Mouse (Mus musculus) hindbrain, embryonic 13.5 days (tissue): ENCODE results near the gene Gbp2b. TPM values are rescaled to one million over a fixed set of nuclear protein-coding genes. Genes with fewer than 3 reads are reported as not detected.
"Not testable (repeated sequence)": the region's sequence is repeated elsewhere in the genome, so short reads cannot be mapped to it uniquely, and the experiment has no call there.

Experiments
- ATAC-seq: fragments of 200-750 bp; cut with Nextera tagmentation; 2 replicates; pipeline ENCODE4 v1.8.0; 2017; ENCODE audit warnings: moderate TSS enrichment; ENCODE audit not compliant: low FRiP score
- H3K27ac ChIP-seq: fragments of 300-500 bp; sonication (generic); 2 replicates; pipeline ENCODE4 v1.5.1; 2015; ENCODE audit warnings: inconsistent platforms, mild to moderate bottlenecking, moderate library complexity
- H3K27me3 ChIP-seq: fragments of 300-500 bp; sonication (generic); 2 replicates; pipeline ENCODE4 v1.6.1; 2015; ENCODE audit warnings: mild to moderate bottlenecking, inconsistent platforms
- H3K36me3 ChIP-seq: fragments of 300-500 bp; sonication (generic); 2 replicates; pipeline ENCODE4 v1.6.1; 2015; ENCODE audit warnings: mild to moderate bottlenecking, inconsistent platforms
- H3K4me1 ChIP-seq: fragments of 300-500 bp; sonication (generic); replicated peaks from 2 replicates; pipeline ENCODE4 v1.6.1; 2015; ENCODE audit warnings: inconsistent platforms
- H3K4me2 ChIP-seq: fragments of 300-500 bp; sonication (generic); 2 replicates; pipeline ENCODE4 v1.6.1; 2015; ENCODE audit warnings: inconsistent platforms, mild to moderate bottlenecking, moderate library complexity
- H3K4me3 ChIP-seq: fragments of 300-500 bp; sonication (generic); 2 replicates; pipeline ENCODE4 v1.5.1; 2015; ENCODE audit warnings: mild to moderate bottlenecking, inconsistent platforms
- H3K9ac ChIP-seq: fragments of 300-500 bp; sonication (generic); 2 replicates; pipeline ENCODE4 v1.6.1; 2015; ENCODE audit warnings: mild to moderate bottlenecking, inconsistent platforms
- H3K9me3 ChIP-seq: fragments of 300-500 bp; sonication (generic); 2 replicates; pipeline ENCODE4 v1.6.1; 2016; ENCODE audit warnings: inconsistent platforms
- WGBS: fragments of 180-500 bp; shearing (Covaris S2); methylation state at CpG from one replicate; pipeline ENCODE4 v1.1.7; 2015; 5-methylcytosine and 5-hydroxymethylcytosine counted together
- polyA plus RNA-seq: library from polyadenylated mRNA; unstranded; fragments of >200 nt; fragmentation: Nextera tagmentation; extraction: Ambion mirVana; gene quantifications from 2 replicates; pipeline ENCODE4 v1.2.1, GENCODE M21; 2015

Gbp2b gene
- not detected in 2 replicates for polyA plus RNA-seq

GRCm38 (mm10) chr3:142594547-142594946, at the start of gene Gbp2b:
Gene Gbp2b, plus strand, starts transcription at chr3:142594847.
- Histone ChIP-seq H3K36me3 (no peaks in the 10 kb centered on the region), H3K9me3 (no peaks in the 10 kb centered on the region), H3K9ac (no peak within 1 kb of the TSS), H3K27me3 (no peaks in the 10 kb centered on the region), H3K4me3 (no peak within 1 kb of the TSS), H3K27ac (no peak within 1 kb of the TSS), H3K4me1 (no peaks in the 10 kb centered on the region), H3K4me2 (no peak within 1 kb of the TSS)
- WGBS: 82% methylated on average over 1 of the region's 1 CpGs
- no peak for ATAC-seq

- Histone ChIP-seq H3K9ac (no peak overlapping the region), H3K27ac (no peak overlapping the region), H3K4me3 (no peak overlapping the region), H3K4me1 (no peaks in the 10 kb centered on the region), H3K36me3 (no peaks in the 10 kb centered on the region), H3K4me2 (no peak overlapping the region), H3K27me3 (no peaks in the 10 kb centered on the region), H3K9me3 (no peaks in the 10 kb centered on the region)
- 81% methylated on average over 3 of the region's 3 CpGs for WGBS
- no peak for ATAC-seq
Observed at GRCm38 (mm10) chr3:142546690-142547089, 48.0 kb upstream of the Gbp2b start.

- no peak for ATAC-seq
- Histone ChIP-seq H3K4me1 (no peaks in the 10 kb centered on the region), H3K4me3 (no peak overlapping the region), H3K36me3 (no peaks in the 10 kb centered on the region), H3K27me3 (no peaks in the 10 kb centered on the region), H3K27ac (no peak overlapping the region), H3K4me2 (no peak overlapping the region), H3K9me3 (no peaks in the 10 kb centered on the region), H3K9ac (no peak overlapping the region)
- 95% methylated on average over 3 of the region's 3 CpGs for WGBS
Observed at GRCm38 (mm10) chr3:142550052-142550676, 44.5 kb upstream of the Gbp2b start.

- ATAC-seq: no peak
- no peaks in the 10 kb centered on the region for H3K9me3 ChIP-seq
- H3K4me2 ChIP-seq: no peak overlapping the region
- WGBS: 89% methylated on average over 1 of the region's 1 CpGs
- no peak overlapping the region for H3K4me3 ChIP-seq
- H3K36me3 ChIP-seq: no peaks in the 10 kb centered on the region
- H3K4me1 ChIP-seq: no peaks in the 10 kb centered on the region
- no peaks in the 10 kb centered on the region for H3K27me3 ChIP-seq
- no peak overlapping the region for H3K9ac ChIP-seq
- H3K27ac ChIP-seq: no peak overlapping the region
Observed at GRCm38 (mm10) chr3:142554601-142555000, 40.0 kb upstream of the Gbp2b start.

GRCm38 (mm10) chr3:142555623-142556022, 39.0 kb upstream of the Gbp2b start:
- 91% methylated on average over 11 of the region's 11 CpGs for WGBS
- no peak overlapping the region for H3K27ac ChIP-seq
- ATAC-seq: no peak

GRCm38 (mm10) chr3:142559632-142560228, 34.9 kb upstream of the Gbp2b start, which contains the start of gene Gbp3:
Gene Gbp3, plus strand, starts transcription at chr3:142560026.
- Histone ChIP-seq H3K27me3 (no peaks in the 10 kb centered on the region), H3K4me1 (peaks cover 7% of the 10 kb centered on the region), H3K4me3 (peak within 1 kb of the TSS; percentile 9; the same call in 1 of the 2 replicates), H3K27ac (no peak within 1 kb of the TSS), H3K9me3 (no peaks in the 10 kb centered on the region), H3K36me3 (no peaks in the 10 kb centered on the region), H3K4me2 (peak within 1 kb of the TSS; percentile 39), H3K9ac (no peak within 1 kb of the TSS)
- WGBS: 30% methylated on average over 3 of the region's 3 CpGs
- ATAC-seq: no peak

More at GRCm38 (mm10) chr3:142555623-142556022, 39.0 kb upstream of the Gbp2b start:
- Histone ChIP-seq H3K9me3 (no peaks in the 10 kb centered on the region), H3K4me3 (no peak overlapping the region), H3K4me2 (no peak overlapping the region), H3K27me3 (no peaks in the 10 kb centered on the region), H3K4me1 (peaks cover 6% of the 10 kb centered on the region), H3K36me3 (no peaks in the 10 kb centered on the region), H3K9ac (no peak overlapping the region)

- Histone ChIP-seq H3K4me2 (peak overlapping the region; percentile 39), H3K27ac (no peak overlapping the region), H3K9me3 (no peaks in the 10 kb centered on the region), H3K27me3 (no peaks in the 10 kb centered on the region), H3K36me3 (no peaks in the 10 kb centered on the region), H3K4me1 (peaks cover 7% of the 10 kb centered on the region), H3K9ac (no peak overlapping the region), H3K4me3 (peak overlapping the region; percentile 9; the same call in 1 of the 2 replicates)
- WGBS: 21% methylated on average over 12 of the region's 12 CpGs
- ATAC-seq: peak; percentile 73
Observed at GRCm38 (mm10) chr3:142560296-142560948, 34.2 kb upstream of the Gbp2b start.

GRCm38 (mm10) chr3:142561045-142561646, 33.5 kb upstream of the Gbp2b start:
- H3K9ac ChIP-seq: no peak overlapping the region
- no peak overlapping the region for H3K4me3 ChIP-seq
- no peak overlapping the region for H3K4me2 ChIP-seq
- ATAC-seq: no peak
- H3K4me1 ChIP-seq: peaks cover 7% of the 10 kb centered on the region
- H3K9me3 ChIP-seq: no peaks in the 10 kb centered on the region
- no peaks in the 10 kb centered on the region for H3K27me3 ChIP-seq
- WGBS: 89% methylated on average over 14 of the region's 14 CpGs
- no peaks in the 10 kb centered on the region for H3K36me3 ChIP-seq
- H3K27ac ChIP-seq: no peak overlapping the region

GRCm38 (mm10) chr3:142561666-142562065, 33.0 kb upstream of the Gbp2b start:
- no peak overlapping the region for H3K4me3 ChIP-seq
- no peak overlapping the region for H3K9ac ChIP-seq
- H3K36me3 ChIP-seq: no peaks in the 10 kb centered on the region
- no peaks in the 10 kb centered on the region for H3K9me3 ChIP-seq
- no peak overlapping the region for H3K4me2 ChIP-seq
- H3K27me3 ChIP-seq: no peaks in the 10 kb centered on the region
- peaks cover 7% of the 10 kb centered on the region for H3K4me1 ChIP-seq
- ATAC-seq: no peak
- WGBS: 88% methylated on average over 7 of the region's 7 CpGs
- no peak overlapping the region for H3K27ac ChIP-seq

GRCm38 (mm10) chr3:142567490-142567889, 27.2 kb upstream of the Gbp2b start:
- not testable (repeated sequence) for ATAC-seq, H3K4me3 ChIP-seq, H3K4me1 ChIP-seq, H3K27ac ChIP-seq, H3K4me2 ChIP-seq, H3K9ac ChIP-seq, H3K9me3 ChIP-seq, H3K27me3 ChIP-seq, H3K36me3 ChIP-seq
- 70% methylated on average over 5 of the region's 5 CpGs for WGBS

- Histone ChIP-seq H3K36me3 (no peaks in the 10 kb centered on the region), H3K9ac (no peak overlapping the region), H3K9me3 (no peaks in the 10 kb centered on the region), H3K4me3 (no peak overlapping the region), H3K27me3 (no peaks in the 10 kb centered on the region), H3K4me2 (no peak overlapping the region), H3K4me1 (no peaks in the 10 kb centered on the region), H3K27ac (no peak overlapping the region)
- ATAC-seq: no peak
- 91% methylated on average over 4 of the region's 4 CpGs for WGBS
Observed at GRCm38 (mm10) chr3:142570738-142571137, 23.9 kb upstream of the Gbp2b start.

GRCm38 (mm10) chr3:142577108-142577507, 17.5 kb upstream of the Gbp2b start:
- H3K9ac ChIP-seq: no peak overlapping the region
- no peaks in the 10 kb centered on the region for H3K27me3 ChIP-seq
- no peaks in the 10 kb centered on the region for H3K9me3 ChIP-seq
- no peak overlapping the region for H3K4me3 ChIP-seq
- H3K36me3 ChIP-seq: no peaks in the 10 kb centered on the region
- no peaks in the 10 kb centered on the region for H3K4me1 ChIP-seq
- H3K27ac ChIP-seq: no peak overlapping the region
- ATAC-seq: no peak
- no peak overlapping the region for H3K4me2 ChIP-seq
- 91% methylated on average over 3 of the region's 3 CpGs for WGBS
